Mouse (Mus musculus) adrenal gland, adult (tissue): Measurements from ENCODE around the gene Lzts2.
"Not testable (repeated sequence)": the region's sequence is repeated elsewhere in the genome, so short reads cannot be mapped to it uniquely, and the experiment has no call there.

Experiments used
- DNase-seq, 2 experiments: peaks; one replicate each; pipeline ENCODE4 v3.0.0; 2022 to 2023; ENCODE audit warnings: low spot score in 1 of 2; ENCODE audit not compliant: inconsistent age in 2 of 2

Gene Lzts2

GRCm38 (mm10) chr19:45023993-45024392 lies 9.8 kb downstream of the Lzts2 start:
- DNase-seq: peak in 1 of 2 experiments; percentile 19

- peak in 1 of 2 experiments; percentile 8 for DNase-seq
These were observed 10.6 kb downstream of the Lzts2 start for GRCm38 (mm10) chr19:45024775-45025174.

GRCm38 (mm10) chr19:45025937-45026568 lies 11.8 kb downstream of the Lzts2 start:
- DNase-seq: no peak

GRCm38 (mm10) chr19:45026958-45027670 lies 12.9 kb downstream of the Lzts2 start:
- no peak for DNase-seq

- DNase-seq: no peak
These were observed 13.6 kb downstream of the Lzts2 start for GRCm38 (mm10) chr19:45027848-45028247.

GRCm38 (mm10) chr19:45028746-45029145 lies 14.5 kb downstream of the Lzts2 start:
- peak; percentile 18 to 62 for DNase-seq

GRCm38 (mm10) chr19:45029571-45029970 lies 15.4 kb downstream of the Lzts2 start:
- DNase-seq: peak in 1 of 2 experiments; percentile 19

GRCm38 (mm10) chr19:45030111-45030510 lies 15.9 kb downstream of the Lzts2 start:
- DNase-seq: peak; percentile 79 to 89

- DNase-seq: peak; percentile 85 to 94
These were observed 16.8 kb downstream of the Lzts2 start for GRCm38 (mm10) chr19:45030746-45031693.

- peak; percentile 81 to 93 for DNase-seq
These were observed 17.6 kb downstream of the Lzts2 start for GRCm38 (mm10) chr19:45031780-45032179.

GRCm38 (mm10) chr19:45032570-45033332 lies 18.5 kb downstream of the Lzts2 start:
- DNase-seq: peak in 1 of 2 experiments; percentile 73

GRCm38 (mm10) chr19:45036867-45037266 lies 22.7 kb downstream of the Lzts2 start:
- peak; percentile 71 to 86 for DNase-seq

- not testable (repeated sequence) for DNase-seq
These were observed 24.0 kb downstream of the Lzts2 start for GRCm38 (mm10) chr19:45038198-45038597.

GRCm38 (mm10) chr19:45040214-45040613 lies 26.0 kb downstream of the Lzts2 start:
- peak in 1 of 2 experiments; percentile 23 for DNase-seq

- peak in 1 of 2 experiments; percentile 19 for DNase-seq
These were observed 30.2 kb downstream of the Lzts2 start for GRCm38 (mm10) chr19:45044389-45044927.

- peak in 1 of 2 experiments; percentile 35 for DNase-seq
These were observed 31.0 kb downstream of the Lzts2 start for GRCm38 (mm10) chr19:45045236-45045635.

- DNase-seq: peak; percentile 15 to 16
These were observed 31.4 kb downstream of the Lzts2 start, which contains the start of gene Pdzd7 for GRCm38 (mm10) chr19:45045651-45046050. TSS of gene Pdzd7 (minus strand) at chr19:45045717.

- peak; percentile 90 to 95 for DNase-seq
These were observed 32.5 kb downstream of the Lzts2 start for GRCm38 (mm10) chr19:45046523-45047321.

GRCm38 (mm10) chr19:45047417-45047934 lies 33.3 kb downstream of the Lzts2 start, which contains the start of gene Sfxn3:
TSS of gene Sfxn3 (plus strand) at chr19:45047503.
- peak; percentile 96 to 98 for DNase-seq
